Mouse (Mus musculus) heart, adult 2 months (tissue): ENCODE measurements around the gene 2310033P09Rik. TPM values are rescaled to one million over a fixed set of nuclear protein-coding genes. Genes with fewer than 3 reads are reported as not detected.

ENCODE experiments used
- DNase-seq, 2 experiments: peaks; one replicate each; pipeline ENCODE4 v3.0.0; 2021
- H3K27ac ChIP-seq: fragments of 200-600 bp; 2 replicates; pipeline ENCODE4 v1.8.1; 2022
- H3K27me3 ChIP-seq: fragments of 200-500 bp; 2 replicates; pipeline ENCODE4 v1.6.1; 2012; ENCODE audit warnings: mild to moderate bottlenecking, low read length, inconsistent platforms, mixed read lengths; ENCODE audit not compliant: control insufficient read depth, insufficient read depth
- H3K36me3 ChIP-seq: fragments of 200-500 bp; 2 replicates; pipeline ENCODE4 v1.6.1; 2012; ENCODE audit warnings: low read length, inconsistent platforms; ENCODE audit not compliant: control insufficient read depth, insufficient read depth
- H3K4me1 ChIP-seq: fragments of 200-500 bp; 2 replicates; pipeline ENCODE4 v1.6.1; 2011; ENCODE audit warnings: low read length; ENCODE audit not compliant: control insufficient read depth, insufficient read depth
- H3K4me3 ChIP-seq: fragments of 200-600 bp; 2 replicates; pipeline ENCODE4 v1.8.1; 2022
- H3K79me2 ChIP-seq: fragments of 200-500 bp; replicated peaks from 2 replicates; pipeline ENCODE4 v1.6.1; 2012; ENCODE audit warnings: mild to moderate bottlenecking, inconsistent platforms, low read length, moderate library complexity, mixed read lengths; ENCODE audit not compliant: control insufficient read depth, insufficient read depth
- H3K9ac ChIP-seq: fragments of 200-500 bp; 2 replicates; pipeline ENCODE4 v1.6.1; 2012; ENCODE audit warnings: low read depth, mild to moderate bottlenecking, control low read depth, inconsistent platforms, low read length, mixed read lengths
- CTCF ChIP-seq: fragments of 200-600 bp; IDR thresholded peaks from 2 replicates; pipeline ENCODE4 v1.8.1; 2022; ENCODE audit warnings: antibody characterized with exemption, mild to moderate bottlenecking, moderate library complexity
- EP300 ChIP-seq: fragments of 200-500 bp; IDR thresholded peaks from 2 replicates; pipeline ENCODE4 v1.6.1; 2011; ENCODE audit warnings: low read depth, low read length, control low read depth; ENCODE audit not compliant: insufficient read depth
- POLR2A ChIP-seq: fragments of 200-500 bp; IDR thresholded peaks from 2 replicates; pipeline ENCODE4 v1.6.1; 2011; ENCODE audit warnings: mild to moderate bottlenecking, low read depth, low read length, control low read depth; ENCODE audit not compliant: insufficient read depth
- WGBS: fragments of 180-500 bp; shearing (Covaris S2); methylation state at CpG from one replicate; pipeline ENCODE4 v1.1.7; 2018; 5-methylcytosine and 5-hydroxymethylcytosine counted together
- intact Hi-C: fragments of 180-260 bp; cut with DNase I; formaldehyde crosslinking; loops from one replicate; pipeline ENCODE4 v1.15.1; 2025
- polyA plus RNA-seq: library from polyadenylated mRNA; depleted of rRNA; stranded (reverse); fragments of >200 nt; gene quantifications from 2 replicates; pipeline ENCODE4 v1.2.3, GENCODE M21; 2012
- total RNA-seq, 2 experiments: library from RNA; stranded (reverse); gene quantifications; 2 replicates each; pipeline ENCODE4 v1.2.3; 2021

2310033P09Rik gene
- total and polyA plus RNA-seq, 3 experiments, result 8.4 to 12.1 (median 9.4) TPM

GRCm38 (mm10) chr11:59228122-59228953, 20.2 kb downstream of the 2310033P09Rik start, which contains the start of gene Arf1:
Gene Arf1 (minus strand): TSS chr11:59228270.
- Histone ChIP-seq H3K4me3 (peak within 1 kb of the TSS; percentile 90), H3K36me3 (peaks cover 30% of the 10 kb centered on the region), H3K79me2 (peaks cover 7% of the 10 kb centered on the region), H3K27me3 (no peaks in the 10 kb centered on the region), H3K9ac (peak within 1 kb of the TSS; percentile 93), H3K4me1 (peaks cover 20% of the 10 kb centered on the region), H3K27ac (peak within 1 kb of the TSS; percentile 100)
- intact Hi-C loops, result loop anchor here (5.0 kb wide), 1 partner anchor 36 kb away; the partner anchor contains the start of gene Guk1
- 5% methylated on average over 59 of the region's 59 CpGs for WGBS
- TF ChIP-seq POLR2A (peak; percentile 76), EP300 (peak; percentile 71; the same call in 1 of the 2 replicates), CTCF (no peak)
- DNase-seq, result peak; percentile 98 to 99

GRCm38 (mm10) chr11:59230144-59230760, 22.1 kb downstream of the 2310033P09Rik start:
- H3K27me3 ChIP-seq, result no peaks in the 10 kb centered on the region
- intact Hi-C loops, result loop anchor here (2.0 kb wide), 1 partner anchor 67 kb away; no protein-coding TSS in a partner anchor
- WGBS, result 13% methylated on average over 7 of the region's 7 CpGs
- no peak overlapping the region for H3K9ac ChIP-seq
- H3K27ac ChIP-seq, result no peak overlapping the region
- peak; percentile 58 to 71 for DNase-seq
- peaks cover 13% of the 10 kb centered on the region for H3K36me3 ChIP-seq
- TF ChIP-seq EP300 (0 out of 2 replicates have a peak, but pooled peaks have one; percentile 7), POLR2A (no peak), CTCF (peak; percentile 87)
- H3K4me3 ChIP-seq, result no peak overlapping the region
- peaks cover 12% of the 10 kb centered on the region for H3K4me1 ChIP-seq
- H3K79me2 ChIP-seq, result peaks cover 4% of the 10 kb centered on the region

- WGBS, result 77% methylated on average over 2 of the region's 2 CpGs
Measured at GRCm38 (mm10) chr11:59232797-59233196, 24.7 kb downstream of the 2310033P09Rik start.

GRCm38 (mm10) chr11:59238525-59239427, 30.7 kb downstream of the 2310033P09Rik start:
- peaks cover 1% of the 10 kb centered on the region; the same call in 1 of the 2 replicates for H3K4me1 ChIP-seq
- no peak overlapping the region for H3K27ac ChIP-seq
- no peak overlapping the region for H3K4me3 ChIP-seq
- no peak overlapping the region for H3K9ac ChIP-seq
- WGBS, result 11% methylated on average over 15 of the region's 15 CpGs
- peak; percentile 59 to 68 for DNase-seq
- peak; percentile 73 for TF ChIP-seq CTCF
- no peak for TF ChIP-seq EP300
- H3K27me3 ChIP-seq, result no peaks in the 10 kb centered on the region; the same call in 1 of the 2 replicates
- no peaks in the 10 kb centered on the region for H3K36me3 ChIP-seq
- intact Hi-C loops, result loop anchor here (1.0 to 5.0 kb wide), 2 partner anchors 55 to 244 kb away; no protein-coding TSS in a partner anchor
- H3K79me2 ChIP-seq, result no peaks in the 10 kb centered on the region

More at GRCm38 (mm10) chr11:59232797-59233196, 24.7 kb downstream of the 2310033P09Rik start:
- Histone ChIP-seq H3K79me2 (no peaks in the 10 kb centered on the region), H3K4me1 (peaks cover 3% of the 10 kb centered on the region), H3K27me3 (no peaks in the 10 kb centered on the region), H3K27ac (no peak overlapping the region), H3K36me3 (no peaks in the 10 kb centered on the region), H3K4me3 (no peak overlapping the region), H3K9ac (no peak overlapping the region)
- DNase-seq, result no peak
- intact Hi-C loops, result no loop called here
- no peak for TF ChIP-seq CTCF
- no peak for TF ChIP-seq EP300
- no peak for TF ChIP-seq POLR2A

- H3K27ac ChIP-seq, result no peak overlapping the region
- intact Hi-C loops, result loop anchor here (5.0 kb wide), 1 partner anchor 243 kb away; no protein-coding TSS in a partner anchor
- H3K4me1 ChIP-seq, result peaks cover 1% of the 10 kb centered on the region; the same call in 1 of the 2 replicates
- H3K27me3 ChIP-seq, result no peaks in the 10 kb centered on the region; the same call in 1 of the 2 replicates
- TF ChIP-seq EP300 (no peak), POLR2A (no peak), CTCF (no peak)
- no peak overlapping the region for H3K9ac ChIP-seq
- H3K4me3 ChIP-seq, result no peak overlapping the region
- WGBS, result 64% methylated on average over 4 of the region's 4 CpGs
- DNase-seq, result no peak
- H3K36me3 ChIP-seq, result no peaks in the 10 kb centered on the region
- H3K79me2 ChIP-seq, result no peaks in the 10 kb centered on the region
Measured at GRCm38 (mm10) chr11:59239428-59239785, 31.3 kb downstream of the 2310033P09Rik start.
